Mouse (Mus musculus) C2C12 (cell line): ENCODE data around the gene Pole2.

ENCODE experiments used
- CTCF ChIP-seq: IDR thresholded peaks from one replicate; pipeline ENCODE4 v1.5.1; 2011; ENCODE audit not compliant: control insufficient read depth, insufficient read depth, insufficient read length
- MAX ChIP-seq: IDR thresholded peaks from one replicate; pipeline ENCODE4 v1.6.1; 2011; ENCODE audit warnings: mild to moderate bottlenecking, control low read depth

DNA sequence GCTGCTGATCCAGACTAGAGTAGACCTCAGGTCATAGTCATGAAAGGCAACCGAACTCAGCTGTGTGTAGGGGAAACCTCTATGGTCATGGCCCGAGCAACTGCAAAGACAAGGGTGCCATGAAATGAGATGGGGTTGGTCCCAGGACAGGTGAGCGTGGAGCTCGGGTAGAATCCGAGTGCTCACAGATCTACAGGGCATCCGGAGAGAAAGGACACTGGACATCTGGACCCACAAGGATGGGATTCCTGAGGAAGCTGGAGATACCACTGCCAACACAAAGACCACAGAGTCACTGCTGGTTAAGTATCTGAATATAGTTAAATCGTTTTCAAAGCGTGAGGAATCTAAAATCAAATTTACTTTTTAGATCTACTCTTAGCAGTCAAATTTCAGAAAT is 20.6 kb downstream of the Pole2 start:
- TF ChIP-seq CTCF (no peak), MAX (no peak)
